In genomic region chr2:165325521-165326303, GRCm38 (mm10) we compare ENCODE assay signal across 8 mouse cellular contexts. TPM values are rescaled to one million over a fixed set of nuclear protein-coding genes. Genes with fewer than 3 reads are reported as not detected.
DNase-seq lines count a peak whose midpoint lies in the region; ATAC-seq and TF ChIP-seq lines count a peak whose summit lies in the region.

No protein-coding gene starts in this region.

- no peak for TF ChIP-seq CTCF in lung, adult 2 months (IDR thresholded peaks at IDR 0.05; ENCODE audit: insufficient read depth, low read length)

- WGBS in lung, adult 2 months, result under 1% methylated on average over 30 of the region's 30 CpGs
- WGBS in hindbrain, embryonic 15.5 days, result under 1% methylated on average over 24 of the region's 30 CpGs

- peak; percentile 20; the same call in 1 of the 2 replicates for ATAC-seq in hindbrain, embryonic 15.5 days (ENCODE audit: low FRiP score, low read depth)

- DNase-seq in lung, adult 2 months, result peak; percentile 48
- DNase-seq in lung, postnatal 25 days (ENCODE audit: low spot score), result no peak
- DNase-seq in cerebellum, postnatal 14 days, result peak; percentile 76 to 77
- DNase-seq in lung, postnatal 14 days, result peak; percentile 46
- DNase-seq in right cerebral cortex, postnatal 4 days, result no peak
- no peak for DNase-seq in frontal cortex, postnatal 10 days (ENCODE audit: low spot score in 2 of 2)
- DNase-seq in spleen, postnatal 4 days (ENCODE audit: low spot score in 2 of 2), result no peak

- no peaks in the 10 kb centered on the region for H3K36me3 ChIP-seq in hindbrain, embryonic 15.5 days

- no peak for TF ChIP-seq POLR2A in lung, adult 2 months (IDR thresholded peaks at IDR 0.05; ENCODE audit: borderline replicate concordance, extremely low read depth, low read depth, low read length)

- H3K4me2 ChIP-seq in hindbrain, embryonic 15.5 days, result peak overlapping the region; percentile 87

- H3K4me3 ChIP-seq in lung, adult 2 months (replicated peaks; ENCODE audit: extremely low read depth, low read depth, low read length), result peak overlapping the region; percentile 71
- peak overlapping the region; percentile 86 for H3K4me3 ChIP-seq in hindbrain, embryonic 15.5 days

- H3K9ac ChIP-seq in hindbrain, embryonic 15.5 days, result peak overlapping the region; percentile 84

- no peaks in the 10 kb centered on the region for H3K27me3 ChIP-seq in hindbrain, embryonic 15.5 days

- H3K4me1 ChIP-seq in lung, adult 2 months (ENCODE audit: control insufficient read depth, insufficient read depth, low read length), result peaks cover 36% of the 10 kb centered on the region
- H3K4me1 ChIP-seq in hindbrain, embryonic 15.5 days (replicated peaks), result peaks cover 57% of the 10 kb centered on the region

- no peaks in the 10 kb centered on the region for H3K9me3 ChIP-seq in hindbrain, embryonic 15.5 days

- peak overlapping the region; percentile 88 for H3K27ac ChIP-seq in hindbrain, embryonic 15.5 days (replicated peaks)

RNA-seq across cellular contexts. Expression of gene Elmo2, which starts 0.6 kb away (rescaled TPM):
- polyA plus RNA-seq in lung, adult 2 months (2012; rRNA removed), result 95.0 and 148 TPM in 2 replicates
- polyA plus RNA-seq in hindbrain, embryonic 15.5 days (2015; fragmentation: Nextera tagmentation; extraction: Ambion mirVana), result 94.3 and 101 TPM in 2 replicates

RNA-seq across cellular contexts. Expression of gene Slc35c2, which starts 38.0 kb away (rescaled TPM):
- polyA plus RNA-seq in lung, adult 2 months (2012; rRNA removed), result 52.3 and 55.0 TPM in 2 replicates
- polyA plus RNA-seq in hindbrain, embryonic 15.5 days (2015; fragmentation: Nextera tagmentation; extraction: Ambion mirVana), result 69.2 and 72.5 TPM in 2 replicates

RNA-seq across cellular contexts. Expression of gene Zfp663, which starts 42.8 kb away (rescaled TPM):
- polyA plus RNA-seq in lung, adult 2 months (2012; rRNA removed), result 0.46 and 1.3 TPM in 2 replicates
- 5.8 and 8.3 TPM in 2 replicates for polyA plus RNA-seq in hindbrain, embryonic 15.5 days (2015; fragmentation: Nextera tagmentation; extraction: Ambion mirVana)

Comparison
In these comparisons a context has a peak if more than half of its experiments do, and no peak if none do; other contexts are left out.
1. DNase-seq: peak in lung, adult 2 months (single experiment), cerebellum, postnatal 14 days (2 of 2) and lung, postnatal 14 days (single experiment); none in lung, postnatal 25 days (single experiment), right cerebral cortex, postnatal 4 days (single experiment), frontal cortex, postnatal 10 days (0 of 2) and spleen, postnatal 4 days (0 of 2).